Mouse (Mus musculus): ENCODE measurements around the gene Pax3. TPM values are rescaled to one million over a fixed set of nuclear protein-coding genes. Genes with fewer than 3 reads are reported as not detected.

The Pax3 gene
- total and polyA plus RNA-seq, 2 experiments from 2014 or later = 0.05 TPM; not detected in 1

- peaks cover 100% of the 10 kb centered on the region for H3K27me3 ChIP-seq (ENCODE audit: control insufficient read depth, insufficient read depth, low read length)
- H3K9me3 ChIP-seq (replicated peaks; ENCODE audit: control insufficient read depth, low read length) = no peaks in the 10 kb centered on the region
- DNase-seq (ENCODE audit: low spot score) = no peak
- 70% methylated on average over 1 of the region's 1 CpGs for WGBS
- no peak overlapping the region for H3K4me3 ChIP-seq (ENCODE audit: low read depth, low read length)
- H3K27ac ChIP-seq (ENCODE audit: low read depth) = no peak overlapping the region
- no peak overlapping the region for H3K9ac ChIP-seq (replicated peaks; ENCODE audit: low read depth, low read length)
- TF ChIP-seq EP300 (IDR thresholded peaks at IDR 0.05; ENCODE audit: low read depth) = no peak
- TF ChIP-seq CTCF (IDR thresholded peaks at IDR 0.05; ENCODE audit: low read depth) = no peak
- no peaks in the 10 kb centered on the region for H3K36me3 ChIP-seq (replicated peaks; ENCODE audit: control insufficient read depth, insufficient read depth, low read length)
- ATAC-seq (ENCODE audit: insufficient read depth, low read depth) = no peak
- H3K4me2 ChIP-seq (ENCODE audit: low read depth, low read length) = no peak overlapping the region
- H3K4me1 ChIP-seq (ENCODE audit: control insufficient read depth, insufficient read depth) = peaks cover 1% of the 10 kb centered on the region; the same call in 1 of the 2 replicates
Observed at GRCm38 (mm10) chr1:78191331-78191730, 5.6 kb downstream of the Pax3 start.

GRCm38 (mm10) chr1:78190386-78191111 is 6.4 kb downstream of the Pax3 start:
- ATAC-seq (ENCODE audit: insufficient read depth, low read depth) = no peak
- Histone ChIP-seq H3K4me2 (ENCODE audit: low read depth, low read length) (no peak overlapping the region), H3K4me1 (ENCODE audit: control insufficient read depth, insufficient read depth) (no peaks in the 10 kb centered on the region), H3K4me3 (ENCODE audit: low read depth, low read length) (no peak overlapping the region), H3K27me3 (ENCODE audit: control insufficient read depth, insufficient read depth, low read length) (peaks cover 100% of the 10 kb centered on the region), H3K36me3 (replicated peaks; ENCODE audit: control insufficient read depth, insufficient read depth, low read length) (no peaks in the 10 kb centered on the region), H3K9me3 (replicated peaks; ENCODE audit: control insufficient read depth, low read length) (no peaks in the 10 kb centered on the region), H3K27ac (ENCODE audit: low read depth) (no peak overlapping the region), H3K9ac (replicated peaks; ENCODE audit: low read depth, low read length) (no peak overlapping the region)
- DNase-seq (ENCODE audit: low spot score) = no peak
- WGBS = 10% methylated on average over 12 of the region's 12 CpGs
- TF ChIP-seq EP300 (IDR thresholded peaks at IDR 0.05; ENCODE audit: low read depth) (no peak), CTCF (IDR thresholded peaks at IDR 0.05; ENCODE audit: low read depth) (no peak)

- H3K27me3 ChIP-seq (ENCODE audit: control insufficient read depth, insufficient read depth, low read length) = peaks cover 100% of the 10 kb centered on the region
- WGBS = under 1% methylated on average over 47 of the region's 47 CpGs
- no peaks in the 10 kb centered on the region for H3K36me3 ChIP-seq (replicated peaks; ENCODE audit: control insufficient read depth, insufficient read depth, low read length)
- H3K9me3 ChIP-seq (replicated peaks; ENCODE audit: control insufficient read depth, low read length) = no peaks in the 10 kb centered on the region
- H3K27ac ChIP-seq (ENCODE audit: low read depth) = no peak overlapping the region
- no peaks in the 10 kb centered on the region for H3K4me1 ChIP-seq (ENCODE audit: control insufficient read depth, insufficient read depth)
- DNase-seq (ENCODE audit: low spot score) = no peak
- TF ChIP-seq CTCF (IDR thresholded peaks at IDR 0.05; ENCODE audit: low read depth) = no peak
- no peak for TF ChIP-seq EP300 (IDR thresholded peaks at IDR 0.05; ENCODE audit: low read depth)
- no peak overlapping the region for H3K9ac ChIP-seq (replicated peaks; ENCODE audit: low read depth, low read length)
- peak overlapping the region; percentile 36 for H3K4me3 ChIP-seq (ENCODE audit: low read depth, low read length)
- ATAC-seq (ENCODE audit: insufficient read depth, low read depth) = no peak
- peak overlapping the region; percentile 51 for H3K4me2 ChIP-seq (ENCODE audit: low read depth, low read length)
Observed at GRCm38 (mm10) chr1:78189501-78190345, 7.2 kb downstream of the Pax3 start.

GRCm38 (mm10) chr1:78189016-78189415 is 7.9 kb downstream of the Pax3 start:
- Histone ChIP-seq H3K36me3 (replicated peaks; ENCODE audit: control insufficient read depth, insufficient read depth, low read length) (no peaks in the 10 kb centered on the region), H3K9me3 (replicated peaks; ENCODE audit: control insufficient read depth, low read length) (no peaks in the 10 kb centered on the region), H3K4me3 (ENCODE audit: low read depth, low read length) (peak overlapping the region; percentile 36), H3K27ac (ENCODE audit: low read depth) (no peak overlapping the region), H3K27me3 (ENCODE audit: control insufficient read depth, insufficient read depth, low read length) (peaks cover 97% of the 10 kb centered on the region), H3K9ac (replicated peaks; ENCODE audit: low read depth, low read length) (no peak overlapping the region), H3K4me2 (ENCODE audit: low read depth, low read length) (peak overlapping the region; percentile 51), H3K4me1 (ENCODE audit: control insufficient read depth, insufficient read depth) (no peaks in the 10 kb centered on the region)
- DNase-seq (ENCODE audit: low spot score) (no peak), ATAC-seq (ENCODE audit: insufficient read depth, low read depth) (no peak)
- no peak for TF ChIP-seq EP300 (IDR thresholded peaks at IDR 0.05; ENCODE audit: low read depth)
- TF ChIP-seq CTCF (IDR thresholded peaks at IDR 0.05; ENCODE audit: low read depth) = no peak
- WGBS = 3% methylated on average over 16 of the region's 16 CpGs

GRCm38 (mm10) chr1:78188299-78188698 is 8.6 kb downstream of the Pax3 start:
- WGBS = 9% methylated on average over 2 of the region's 2 CpGs
- TF ChIP-seq EP300 (IDR thresholded peaks at IDR 0.05; ENCODE audit: low read depth) = no peak
- TF ChIP-seq CTCF (IDR thresholded peaks at IDR 0.05; ENCODE audit: low read depth) = no peak
- no peak for DNase-seq (ENCODE audit: low spot score)
- no peak overlapping the region for H3K27ac ChIP-seq (ENCODE audit: low read depth)
- H3K9ac ChIP-seq (replicated peaks; ENCODE audit: low read depth, low read length) = no peak overlapping the region
- no peaks in the 10 kb centered on the region for H3K4me1 ChIP-seq (ENCODE audit: control insufficient read depth, insufficient read depth)
- H3K9me3 ChIP-seq (replicated peaks; ENCODE audit: control insufficient read depth, low read length) = no peaks in the 10 kb centered on the region
- H3K27me3 ChIP-seq (ENCODE audit: control insufficient read depth, insufficient read depth, low read length) = peaks cover 93% of the 10 kb centered on the region
- no peaks in the 10 kb centered on the region for H3K36me3 ChIP-seq (replicated peaks; ENCODE audit: control insufficient read depth, insufficient read depth, low read length)
- no peak overlapping the region for H3K4me2 ChIP-seq (ENCODE audit: low read depth, low read length)
- ATAC-seq (ENCODE audit: insufficient read depth, low read depth) = no peak
- no peak overlapping the region for H3K4me3 ChIP-seq (ENCODE audit: low read depth, low read length)

Data from heart, postnatal 0 days (tissue).